Mouse (Mus musculus): ENCODE data around the gene Tsc2.
A peak's percentile ranks its signal among the peaks of the same experiment; 100 is the strongest.

Tsc2 gene

DNA sequence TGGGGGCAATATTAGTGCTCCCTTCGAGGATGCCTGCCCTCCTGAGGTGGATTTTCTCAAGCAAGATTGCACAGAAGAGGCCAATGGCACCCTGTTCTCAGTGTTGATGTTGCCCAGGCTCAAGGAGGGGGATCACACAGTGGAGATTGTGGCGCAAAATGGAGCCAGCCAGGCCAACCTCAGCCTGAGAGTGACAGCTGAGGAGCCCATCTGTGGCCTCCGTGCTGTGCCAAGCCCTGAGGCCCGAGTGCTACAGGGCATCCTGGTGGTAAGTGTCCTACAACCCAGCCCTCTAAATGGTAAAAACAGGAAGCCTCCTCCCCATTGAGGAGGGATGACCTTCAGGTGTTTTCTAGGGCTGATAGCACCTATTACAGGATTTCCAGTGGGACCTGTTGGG lies 62.6 kb downstream of the Tsc2 start:
- no peak for DNase-seq (ENCODE audit: low read depth, low spot score)

GRCm38 (mm10) chr17:24567034-24567779 lies 65.2 kb downstream of the Tsc2 start:
- DNase-seq (ENCODE audit: low read depth, low spot score) = no peak

DNA sequence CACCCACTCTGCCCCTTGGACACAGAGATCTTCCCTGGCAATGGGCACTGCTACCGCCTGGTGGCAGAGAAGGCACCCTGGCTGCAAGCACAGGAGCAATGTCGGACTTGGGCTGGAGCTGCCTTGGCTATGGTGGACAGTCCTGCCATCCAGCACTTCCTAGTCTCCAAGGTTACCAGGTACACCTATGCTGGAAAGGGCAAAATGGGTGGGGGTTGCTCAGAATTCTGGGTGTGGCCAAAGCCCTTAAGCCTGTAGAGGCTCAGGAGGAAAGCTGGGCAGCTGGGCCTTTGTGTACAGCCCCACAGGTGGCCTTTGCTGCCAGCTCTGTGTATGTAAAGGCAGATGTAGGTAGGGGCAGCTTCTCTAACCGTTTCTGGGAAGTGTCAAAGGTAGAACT lies 66.6 kb downstream of the Tsc2 start:
- DNase-seq (ENCODE audit: low read depth, low spot score) = no peak

GRCm38 (mm10) chr17:24565092-24565491 lies 67.3 kb downstream of the Tsc2 start:
- DNase-seq (ENCODE audit: low read depth, low spot score) = no peak

DNA sequence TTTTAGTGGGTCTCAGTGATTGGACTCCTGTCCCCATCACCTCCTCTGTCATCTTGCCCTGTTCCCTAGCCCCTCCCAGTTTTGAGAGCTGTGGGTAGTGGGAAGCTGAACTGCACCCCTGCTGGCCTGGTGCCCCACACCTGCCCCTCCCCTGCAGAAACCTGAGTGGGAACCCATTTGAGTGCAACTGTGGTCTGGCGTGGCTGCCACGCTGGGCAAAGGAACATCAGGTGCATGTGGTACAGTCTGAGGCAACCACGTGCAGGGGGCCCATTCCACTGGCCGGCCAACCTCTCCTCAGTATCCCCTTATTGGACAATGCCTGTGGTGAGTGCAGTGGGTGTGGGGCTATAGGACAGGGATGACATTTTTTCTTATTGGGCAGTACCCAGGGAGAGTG lies 68.0 kb downstream of the Tsc2 start:
- DNase-seq (ENCODE audit: low read depth, low spot score) = no peak

DNA sequence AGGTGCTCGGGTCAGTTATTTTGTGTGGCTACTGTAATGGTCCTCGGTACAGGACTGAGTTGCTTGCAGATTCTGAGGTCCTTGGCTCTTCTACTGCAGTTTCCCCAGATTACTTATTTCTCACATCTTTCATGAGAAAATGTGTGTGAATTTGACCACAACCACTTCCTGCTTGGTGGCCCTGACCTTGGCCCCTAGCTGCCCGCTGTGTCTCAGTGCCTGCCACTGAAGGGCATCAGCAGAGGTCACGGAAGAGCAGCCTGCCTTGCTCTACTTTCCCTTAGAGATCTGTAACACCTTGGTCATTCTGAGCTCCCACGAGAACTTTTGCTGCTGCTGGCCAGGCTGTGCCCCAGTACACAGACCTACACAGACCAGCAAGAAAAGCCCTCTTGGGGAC lies 68.8 kb downstream of the Tsc2 start:
- no peak for DNase-seq (ENCODE audit: low read depth, low spot score)

GRCm38 (mm10) chr17:24561592-24561991 lies 70.8 kb downstream of the Tsc2 start:
- no peak for DNase-seq (ENCODE audit: low read depth, low spot score)

DNA sequence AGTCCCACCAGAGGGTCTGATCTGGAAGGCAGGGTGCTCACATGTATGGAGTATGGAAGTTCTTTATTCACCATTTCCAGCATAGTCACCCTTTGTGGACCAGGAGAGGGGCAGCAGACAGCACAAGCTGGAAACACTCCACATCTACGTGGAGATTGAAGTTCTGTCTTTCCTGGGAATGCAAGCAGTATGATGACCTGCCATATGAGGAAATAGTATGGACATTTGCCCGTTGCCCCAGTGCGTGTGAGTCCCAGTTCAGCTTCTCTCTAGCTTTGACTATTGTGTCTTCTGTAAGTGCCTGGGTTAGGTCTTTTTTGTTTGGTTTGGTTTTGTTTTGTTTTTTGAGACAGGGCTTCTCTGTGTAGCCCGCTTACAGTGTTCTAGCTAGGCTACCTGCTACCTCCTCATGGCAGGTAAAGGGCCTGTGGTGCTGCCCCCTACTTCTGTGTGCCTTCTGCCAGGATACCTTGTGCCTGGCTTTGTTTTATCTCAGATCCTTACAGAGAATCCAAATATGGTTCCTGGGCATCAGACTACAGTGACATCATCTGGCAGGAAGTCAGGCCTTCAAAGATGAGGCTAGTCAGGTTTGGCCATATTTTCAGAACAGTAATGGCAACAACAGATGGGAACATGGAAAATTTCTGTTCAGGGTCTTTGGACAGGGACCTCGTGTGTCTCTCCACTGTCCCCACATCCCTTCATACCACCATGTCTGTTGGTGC lies 72.0 kb downstream of the Tsc2 start:
- no peak for DNase-seq (ENCODE audit: low read depth, low spot score)

GRCm38 (mm10) chr17:24559146-24559545 lies 73.3 kb downstream of the Tsc2 start:
- no peak for DNase-seq (ENCODE audit: low read depth, low spot score)

DNA sequence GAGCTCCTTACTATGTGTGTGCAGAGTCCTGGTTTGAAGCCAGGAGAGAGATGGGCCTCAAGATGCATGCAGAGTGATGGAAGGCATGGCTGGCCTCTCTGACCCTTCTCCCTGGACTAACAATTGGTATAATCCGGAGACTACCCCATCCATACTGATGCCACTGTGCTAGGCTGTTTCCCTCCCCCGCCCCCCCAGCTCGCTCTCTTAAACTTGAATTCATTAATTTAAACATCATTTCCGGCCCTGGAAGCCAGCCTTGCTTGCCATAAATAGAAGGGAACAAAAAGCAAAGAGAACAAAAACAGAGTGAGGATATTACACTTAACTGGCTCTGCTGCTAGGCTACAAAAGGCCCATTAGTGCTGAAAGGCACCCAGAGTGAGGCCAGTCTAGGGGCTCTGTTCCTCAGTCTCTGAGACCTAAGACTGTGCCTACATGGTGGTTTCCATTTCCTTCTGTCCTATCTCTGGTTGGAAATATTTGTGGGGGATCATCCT lies 73.8 kb downstream of the Tsc2 start:
- no peak for DNase-seq (ENCODE audit: low read depth, low spot score)

- no peak for DNase-seq (ENCODE audit: low read depth, low spot score)
Observed at GRCm38 (mm10) chr17:24557091-24557490, 75.3 kb downstream of the Tsc2 start.

DNA sequence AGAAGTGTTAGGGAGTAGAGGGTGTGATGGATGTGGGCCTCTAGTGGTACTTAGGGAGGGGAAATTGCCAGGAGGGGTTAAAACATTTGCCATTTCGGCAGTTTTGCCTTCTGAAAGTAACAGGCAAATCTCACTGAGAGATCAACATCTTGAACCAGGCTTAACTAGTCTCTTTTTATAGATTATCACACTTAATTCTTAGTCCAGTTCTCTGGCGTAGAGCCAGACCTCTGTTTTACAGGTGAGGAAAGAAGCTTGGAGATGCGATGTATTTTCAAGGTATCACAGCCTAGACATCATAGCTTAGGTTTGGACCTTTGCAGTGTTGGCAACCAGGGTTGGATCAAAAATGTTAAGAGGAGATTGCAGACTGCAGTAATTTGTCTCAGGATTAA lies 81.4 kb downstream of the Tsc2 start:
- DNase-seq (ENCODE audit: low read depth, low spot score) = no peak

- no peak for DNase-seq (ENCODE audit: low read depth, low spot score)
Observed at GRCm38 (mm10) chr17:24550416-24551049, 81.9 kb downstream of the Tsc2 start.

DNA sequence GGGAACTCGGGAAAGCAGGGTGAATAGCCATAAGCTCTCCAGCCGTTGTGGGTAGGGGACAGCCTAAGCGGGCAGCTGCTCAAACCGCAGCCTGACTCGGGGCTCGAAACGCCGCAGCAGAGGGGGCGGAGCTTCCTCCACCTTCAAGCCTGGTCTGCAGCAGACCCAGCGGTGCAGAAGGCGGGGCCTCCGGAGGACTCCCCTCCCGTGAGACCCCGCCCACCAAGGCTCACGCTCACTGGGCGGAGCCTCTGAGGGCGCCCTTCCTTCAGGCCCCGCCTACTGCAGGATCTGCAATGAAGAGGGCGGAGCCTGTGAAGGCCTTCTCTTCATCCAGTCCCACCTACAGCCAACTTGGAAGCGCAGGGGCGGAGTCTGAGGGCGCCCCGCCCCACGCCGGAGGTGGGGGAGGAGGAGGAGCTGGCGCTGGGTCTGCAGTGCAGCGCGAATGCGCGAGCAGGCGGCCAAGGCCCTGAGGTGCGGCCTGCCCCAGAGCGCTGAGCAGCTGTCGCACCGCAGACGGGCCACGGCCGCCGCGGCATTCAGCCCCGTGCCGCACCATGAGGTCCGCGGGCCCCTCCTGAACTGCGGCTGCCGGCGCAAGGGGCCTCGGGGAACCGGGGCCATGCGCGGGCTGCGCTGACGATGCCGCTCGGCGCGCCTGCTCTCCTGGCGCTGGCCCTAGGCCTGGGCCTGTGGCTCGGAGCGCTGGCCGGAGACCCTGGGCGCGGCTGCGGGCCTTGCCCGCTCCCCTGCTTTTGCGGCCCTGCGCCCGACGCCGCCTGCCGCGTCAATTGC lies 82.6 kb downstream of the Tsc2 start, which contains the start of gene Pkd1:
Pkd1 (plus strand) TSS at position 217 of the 798 bp plus-strand sequence.
- peak; percentile 95 for DNase-seq (ENCODE audit: low read depth, low spot score)

- DNase-seq (ENCODE audit: low read depth, low spot score) = no peak
Observed at GRCm38 (mm10) chr17:24548921-24549617, 83.4 kb downstream of the Tsc2 start.

GRCm38 (mm10) chr17:24548435-24548834 lies 84.0 kb downstream of the Tsc2 start:
- DNase-seq (ENCODE audit: low read depth, low spot score) = no peak

DNA sequence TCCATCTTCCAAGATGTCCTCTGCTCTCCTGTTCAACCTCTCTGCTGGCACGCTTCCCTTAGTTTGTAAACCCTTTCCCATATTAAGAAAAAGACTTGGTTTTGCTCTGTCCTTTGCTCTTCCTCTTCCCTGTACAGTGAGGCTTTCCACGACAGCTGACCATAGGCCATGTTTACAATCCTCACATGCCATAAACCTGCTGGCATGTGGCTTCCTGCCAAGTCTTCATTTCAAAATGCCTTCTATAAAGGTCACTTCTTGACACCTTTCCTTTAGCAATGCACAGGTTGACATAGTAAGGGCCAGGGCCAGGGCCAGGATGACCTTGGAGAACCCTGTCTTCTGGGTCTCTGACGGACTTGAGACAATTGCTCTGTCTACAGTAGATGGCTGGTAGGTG lies 86.2 kb downstream of the Tsc2 start:
- no peak for DNase-seq (ENCODE audit: low read depth, low spot score)
